Mouse (Mus musculus) bone marrow, adult 2 months (tissue): ENCODE results near the gene Cldn18.

Experiments used
- CTCF ChIP-seq: fragments of 200-500 bp; IDR thresholded peaks from 2 replicates; pipeline ENCODE4 v1.5.1; 2011; ENCODE audit warnings: low read length, control low read depth; ENCODE audit not compliant: control insufficient read depth, insufficient read depth
- POLR2A ChIP-seq: fragments of 200-500 bp; IDR thresholded peaks from 2 replicates; pipeline ENCODE4 v1.6.1; 2011; ENCODE audit warnings: low read depth, mild to moderate bottlenecking, control low read depth, low read length, borderline replicate concordance; ENCODE audit not compliant: control insufficient read depth

DNA sequence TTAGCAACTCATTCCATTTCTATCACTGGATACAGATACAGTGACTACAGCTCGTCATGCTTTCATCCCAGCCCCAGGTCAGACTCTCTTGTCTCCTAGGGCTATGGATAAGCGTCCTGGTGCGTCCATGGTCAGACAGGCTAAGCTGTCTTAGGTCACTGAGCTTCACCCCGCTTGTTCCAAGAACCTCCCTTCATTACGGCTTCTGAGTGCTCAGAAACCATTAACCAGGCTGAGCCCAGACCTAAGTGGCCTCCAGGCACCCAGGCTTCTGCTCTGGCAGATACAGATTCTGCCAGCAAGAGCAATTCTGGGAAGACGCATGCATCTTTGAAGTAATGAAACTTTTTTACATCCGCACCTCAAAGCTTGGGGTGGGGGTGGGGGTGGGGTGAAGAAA lies 26.7 kb downstream of the Cldn18 start:
- no peak for TF ChIP-seq CTCF
- TF ChIP-seq POLR2A = no peak
